Mouse (Mus musculus): ENCODE data around the gene Dclk3.

GRCm38 (mm10) chr9:111461415-111462103 is 22.7 kb downstream of the Dclk3 start:
- TF ChIP-seq CTCF (IDR thresholded peaks at IDR 0.05; ENCODE audit: extremely low read depth, insufficient read depth, low read length) (no peak), POLR2A (IDR thresholded peaks at IDR 0.05; ENCODE audit: extremely low read depth, insufficient read depth, low read length) (no peak)
